Mouse (Mus musculus) cortical plate, adult 2 months (tissue): ENCODE measurements around the gene Ceacam2.

Experiments used
- CTCF ChIP-seq: fragments of 200-500 bp; IDR thresholded peaks from 2 replicates; pipeline ENCODE4 v1.5.1; 2011; ENCODE audit warnings: mild to moderate bottlenecking, control low read depth, low read length; ENCODE audit not compliant: insufficient read depth; ENCODE audit errors: extremely low read depth
- POLR2A ChIP-seq: fragments of 200-500 bp; IDR thresholded peaks from 2 replicates; pipeline ENCODE4 v1.6.1; 2011; ENCODE audit warnings: mild to moderate bottlenecking, low read length, control low read depth; ENCODE audit not compliant: insufficient read depth; ENCODE audit errors: extremely low read depth

DNA sequence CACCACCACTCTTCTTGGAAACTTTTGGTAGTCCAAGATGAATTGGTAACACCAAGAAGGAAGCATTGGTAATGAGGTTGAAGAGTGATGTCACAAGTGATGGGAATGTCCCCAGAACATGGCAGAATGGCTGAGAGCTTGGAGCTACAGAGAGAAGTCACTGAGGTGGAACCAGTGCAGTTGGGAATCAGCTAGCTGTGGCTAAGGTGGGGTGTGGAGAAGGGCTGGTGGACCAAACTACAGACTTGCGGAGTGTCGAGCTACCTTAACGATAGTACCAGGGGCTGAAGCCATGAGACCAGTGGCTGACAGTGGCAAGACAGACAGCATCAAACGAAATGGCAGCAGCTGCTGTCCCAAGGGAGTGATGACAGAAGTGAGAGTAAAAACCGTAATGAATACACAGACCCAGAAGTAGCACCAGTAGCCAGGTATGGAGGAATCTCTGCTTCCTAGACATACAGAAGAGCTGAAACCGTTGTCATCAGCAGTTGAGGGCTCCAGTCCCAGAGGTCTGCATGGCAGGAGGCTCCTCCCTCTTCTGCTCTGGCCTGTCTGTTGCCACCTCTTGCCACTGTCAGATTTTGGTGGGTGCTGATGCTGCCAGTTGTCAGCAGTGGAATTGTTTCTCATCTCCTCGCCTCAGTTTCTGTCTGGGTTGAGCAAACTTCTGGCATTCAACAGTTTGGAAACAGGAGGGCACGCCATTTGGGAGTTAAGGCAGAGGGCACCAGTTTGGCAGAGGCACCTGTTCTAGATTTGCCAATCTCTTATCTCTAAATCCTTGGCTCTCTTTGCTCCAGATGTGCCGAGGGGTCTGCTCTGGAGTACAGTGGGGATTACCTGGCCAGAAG lies 45.9 kb upstream of the Ceacam2 start:
- no peak for TF ChIP-seq CTCF
- TF ChIP-seq POLR2A, result no peak
